Mouse (Mus musculus): ENCODE measurements at regions not wholly inside any gene's neighbourhood (a gene's known extent, or its start where the extent isn't known, plus 50 kb on each side); places are given as distances from the start of the nearest gene placed in this dataset.

DNA sequence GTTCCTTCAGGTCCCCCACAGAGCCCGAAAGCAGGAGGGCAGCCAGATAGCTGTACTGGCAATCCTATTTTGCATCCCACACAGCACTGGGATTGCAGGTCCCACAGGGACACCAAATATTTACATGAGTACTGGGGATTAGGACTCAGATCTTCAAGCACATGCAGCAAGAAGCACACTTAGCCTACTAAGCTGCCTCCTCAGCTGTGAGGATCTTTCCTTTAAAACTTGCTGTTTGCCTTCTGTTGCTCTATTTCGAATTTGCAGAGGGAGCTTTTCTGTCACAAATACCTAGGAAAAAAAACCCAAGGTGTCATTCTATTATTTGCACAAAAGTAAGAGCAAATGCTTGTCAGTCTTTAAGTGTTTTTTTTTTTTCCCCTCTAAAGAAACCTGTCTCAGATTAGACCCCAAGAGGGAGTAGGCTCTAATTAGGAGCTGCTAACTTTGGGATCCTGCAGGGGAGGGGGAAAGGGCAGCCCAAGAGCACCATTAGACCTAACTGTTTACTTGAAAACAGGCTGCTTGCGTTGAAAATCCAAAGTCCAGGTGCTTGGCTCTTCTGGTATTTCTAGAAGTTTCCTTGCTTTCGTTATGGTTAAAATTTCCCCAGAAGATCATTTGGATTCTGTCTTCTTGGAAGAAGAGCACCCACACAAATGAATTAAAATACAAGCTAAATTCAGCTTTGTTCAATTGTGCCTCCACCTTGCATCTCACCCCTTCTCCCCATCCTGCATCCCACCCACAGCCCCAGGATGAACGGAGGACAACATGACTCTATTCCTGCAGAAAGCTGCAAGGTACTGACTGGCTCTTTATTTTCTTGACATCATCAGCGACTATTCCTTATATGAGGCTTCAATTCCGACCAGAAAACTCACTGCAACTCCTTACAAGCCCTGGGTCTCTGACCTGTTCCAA is 215.5 kb downstream of the Kcnj2 start:
- Histone ChIP-seq H3K4me2 (replicated peaks; ENCODE audit: low read depth) (no peak overlapping the region), H3K9me3 (ENCODE audit: control insufficient read depth, low read length) (no peaks in the 10 kb centered on the region), H3K4me1 (replicated peaks; ENCODE audit: control insufficient read depth, insufficient read depth) (no peaks in the 10 kb centered on the region), H3K36me3 (ENCODE audit: control insufficient read depth, insufficient read depth, low read length) (no peaks in the 10 kb centered on the region), H3K27ac (replicated peaks) (no peak overlapping the region), H3K27me3 (ENCODE audit: control insufficient read depth, insufficient read depth, low read length) (no peaks in the 10 kb centered on the region), H3K4me3 (ENCODE audit: low read depth, low read length) (no peak overlapping the region), H3K9ac (ENCODE audit: low read length) (no peak overlapping the region)
- TF ChIP-seq EP300 (optimal IDR thresholded peaks at IDR 0.05) = no peak
- no peak for TF ChIP-seq CTCF (IDR thresholded peaks at IDR 0.05; ENCODE audit: low read depth)
- 50% methylated on average over 7 of the region's 7 CpGs for WGBS
- DNase-seq (ENCODE audit: low spot score) (no peak), ATAC-seq (ENCODE audit: low FRiP score, low TSS enrichment) (no peak)

DNA sequence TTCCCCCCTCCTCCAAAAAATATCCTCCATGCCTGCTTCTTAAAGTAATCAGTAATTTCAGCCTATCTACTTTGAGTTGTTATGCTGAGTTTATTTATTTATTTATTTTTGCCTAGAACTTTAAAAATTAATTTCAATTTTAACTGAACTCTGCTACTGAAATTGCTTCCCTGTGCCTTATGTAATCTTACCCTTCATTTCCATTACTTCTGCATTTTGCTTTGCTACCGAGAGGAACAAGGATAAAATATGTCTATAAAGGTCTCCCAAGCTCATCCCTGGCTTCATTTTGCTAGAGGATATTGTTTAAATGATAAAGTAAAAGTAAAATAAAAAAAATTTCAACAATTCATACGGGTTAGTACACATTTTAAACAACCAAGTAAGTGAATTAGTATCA is 216.3 kb downstream of the Kcnj2 start:
- WGBS = 55% methylated on average over 2 of the region's 2 CpGs

DNA sequence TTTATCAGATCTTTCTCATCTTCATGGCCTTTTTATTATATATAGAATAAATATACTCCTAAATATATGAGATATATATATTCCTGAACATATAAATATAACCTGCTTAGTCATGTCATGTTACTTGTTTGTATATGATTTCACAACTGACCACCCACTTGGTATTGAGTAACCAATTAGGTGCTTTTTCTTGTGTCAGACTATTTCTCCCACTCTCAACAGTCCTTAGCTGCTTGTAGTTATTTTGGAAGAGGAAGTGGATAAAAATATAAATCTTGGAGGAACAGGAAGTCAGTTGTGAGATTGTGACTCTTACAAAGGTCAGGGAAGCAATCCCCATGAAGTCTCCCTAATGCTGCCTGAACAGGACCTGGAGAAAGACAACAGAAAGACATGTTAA is 224.6 kb downstream of the Kcnj2 start:
- H3K4me1 ChIP-seq (replicated peaks; ENCODE audit: control insufficient read depth, insufficient read depth) = no peaks in the 10 kb centered on the region
- H3K9ac ChIP-seq (ENCODE audit: low read length) = no peak overlapping the region
- no peak overlapping the region for H3K4me3 ChIP-seq (ENCODE audit: low read depth, low read length)
- no peak overlapping the region for H3K27ac ChIP-seq (replicated peaks)
- TF ChIP-seq CTCF (IDR thresholded peaks at IDR 0.05; ENCODE audit: low read depth) (no peak), EP300 (optimal IDR thresholded peaks at IDR 0.05) (no peak)
- H3K36me3 ChIP-seq (ENCODE audit: control insufficient read depth, insufficient read depth, low read length) = no peaks in the 10 kb centered on the region
- no peaks in the 10 kb centered on the region for H3K9me3 ChIP-seq (ENCODE audit: control insufficient read depth, low read length)
- DNase-seq (ENCODE audit: low spot score) (no peak), ATAC-seq (ENCODE audit: low FRiP score, low TSS enrichment) (no peak)
- no peaks in the 10 kb centered on the region for H3K27me3 ChIP-seq (ENCODE audit: control insufficient read depth, insufficient read depth, low read length)
- H3K4me2 ChIP-seq (replicated peaks; ENCODE audit: low read depth) = no peak overlapping the region

More for the DNA sequence above, 216.3 kb downstream of the Kcnj2 start:
- ATAC-seq (ENCODE audit: low FRiP score, low TSS enrichment) (no peak), DNase-seq (ENCODE audit: low spot score) (no peak)
- Histone ChIP-seq H3K4me2 (replicated peaks; ENCODE audit: low read depth) (no peak overlapping the region), H3K4me3 (ENCODE audit: low read depth, low read length) (no peak overlapping the region), H3K27me3 (ENCODE audit: control insufficient read depth, insufficient read depth, low read length) (no peaks in the 10 kb centered on the region), H3K27ac (replicated peaks) (no peak overlapping the region), H3K36me3 (ENCODE audit: control insufficient read depth, insufficient read depth, low read length) (no peaks in the 10 kb centered on the region), H3K4me1 (replicated peaks; ENCODE audit: control insufficient read depth, insufficient read depth) (no peaks in the 10 kb centered on the region), H3K9ac (ENCODE audit: low read length) (no peak overlapping the region), H3K9me3 (ENCODE audit: control insufficient read depth, low read length) (no peaks in the 10 kb centered on the region)
- no peak for TF ChIP-seq EP300 (optimal IDR thresholded peaks at IDR 0.05)
- TF ChIP-seq CTCF (IDR thresholded peaks at IDR 0.05; ENCODE audit: low read depth) = no peak

DNA sequence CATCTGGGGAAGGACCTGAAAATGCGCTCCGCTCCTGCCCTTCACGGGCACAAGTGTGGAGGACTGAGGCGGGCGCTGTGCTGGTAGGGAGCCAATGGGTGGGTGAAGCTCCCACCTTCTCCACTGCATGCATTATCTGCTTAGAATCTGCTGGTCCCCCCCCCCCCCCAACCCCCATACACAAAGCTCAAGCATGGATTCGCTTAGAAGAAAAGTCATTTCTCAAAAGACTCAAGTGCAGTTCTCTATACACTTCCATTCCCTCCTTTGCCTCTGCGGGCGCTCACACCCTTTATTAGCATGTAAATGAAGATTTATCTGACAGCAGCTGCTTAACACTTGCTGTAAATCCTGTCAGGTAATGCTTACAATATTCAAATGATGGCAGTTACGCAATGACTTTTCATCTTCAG is 230.4 kb downstream of the Kcnj2 start:
- no peaks in the 10 kb centered on the region for H3K36me3 ChIP-seq (ENCODE audit: control insufficient read depth, insufficient read depth, low read length)
- H3K4me2 ChIP-seq (replicated peaks; ENCODE audit: low read depth) = no peak overlapping the region
- no peak for DNase-seq (ENCODE audit: low spot score)
- ATAC-seq (ENCODE audit: low FRiP score, low TSS enrichment) = no peak
- H3K9me3 ChIP-seq (ENCODE audit: control insufficient read depth, low read length) = no peaks in the 10 kb centered on the region
- H3K27me3 ChIP-seq (ENCODE audit: control insufficient read depth, insufficient read depth, low read length) = no peaks in the 10 kb centered on the region
- 35% methylated on average over 9 of the region's 9 CpGs for WGBS
- no peaks in the 10 kb centered on the region for H3K4me1 ChIP-seq (replicated peaks; ENCODE audit: control insufficient read depth, insufficient read depth)
- no peak overlapping the region for H3K4me3 ChIP-seq (ENCODE audit: low read depth, low read length)
- no peak overlapping the region for H3K27ac ChIP-seq (replicated peaks)
- H3K9ac ChIP-seq (ENCODE audit: low read length) = no peak overlapping the region
- TF ChIP-seq CTCF (IDR thresholded peaks at IDR 0.05; ENCODE audit: low read depth) (no peak), EP300 (optimal IDR thresholded peaks at IDR 0.05) (no peak)

DNA sequence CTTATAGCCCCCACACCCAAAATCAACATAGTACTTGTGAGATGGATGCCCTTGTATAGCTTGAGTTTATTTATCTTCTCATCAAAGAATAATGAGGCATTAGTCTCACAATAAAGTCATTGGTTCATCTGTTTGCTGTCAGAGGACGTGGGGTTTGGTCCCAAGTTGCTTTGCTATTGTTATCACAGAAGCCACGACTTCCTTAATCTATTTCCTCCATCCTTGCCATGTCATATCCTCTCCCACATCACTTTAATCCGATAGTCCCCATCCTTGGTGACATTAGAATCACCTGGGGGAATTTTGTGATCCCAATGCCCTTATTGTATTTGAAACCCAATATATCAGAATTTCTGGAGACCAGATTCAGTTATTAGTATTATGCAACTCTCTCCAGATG is 246.8 kb downstream of the Kcnj2 start:
- no peak overlapping the region for H3K27ac ChIP-seq (replicated peaks)
- no peak overlapping the region for H3K4me2 ChIP-seq (replicated peaks; ENCODE audit: low read depth)
- no peak overlapping the region for H3K9ac ChIP-seq (ENCODE audit: low read length)
- H3K4me3 ChIP-seq (ENCODE audit: low read depth, low read length) = no peak overlapping the region
- no peaks in the 10 kb centered on the region for H3K9me3 ChIP-seq (ENCODE audit: control insufficient read depth, low read length)
- H3K27me3 ChIP-seq (ENCODE audit: control insufficient read depth, insufficient read depth, low read length) = no peaks in the 10 kb centered on the region
- no peak for ATAC-seq (ENCODE audit: low FRiP score, low TSS enrichment)
- H3K36me3 ChIP-seq (ENCODE audit: control insufficient read depth, insufficient read depth, low read length) = no peaks in the 10 kb centered on the region
- no peak for DNase-seq (ENCODE audit: low spot score)
- WGBS = 44% methylated on average over 3 of the region's 3 CpGs
- H3K4me1 ChIP-seq (replicated peaks; ENCODE audit: control insufficient read depth, insufficient read depth) = no peaks in the 10 kb centered on the region
- TF ChIP-seq CTCF (IDR thresholded peaks at IDR 0.05; ENCODE audit: low read depth) = no peak
- no peak for TF ChIP-seq EP300 (optimal IDR thresholded peaks at IDR 0.05)

DNA sequence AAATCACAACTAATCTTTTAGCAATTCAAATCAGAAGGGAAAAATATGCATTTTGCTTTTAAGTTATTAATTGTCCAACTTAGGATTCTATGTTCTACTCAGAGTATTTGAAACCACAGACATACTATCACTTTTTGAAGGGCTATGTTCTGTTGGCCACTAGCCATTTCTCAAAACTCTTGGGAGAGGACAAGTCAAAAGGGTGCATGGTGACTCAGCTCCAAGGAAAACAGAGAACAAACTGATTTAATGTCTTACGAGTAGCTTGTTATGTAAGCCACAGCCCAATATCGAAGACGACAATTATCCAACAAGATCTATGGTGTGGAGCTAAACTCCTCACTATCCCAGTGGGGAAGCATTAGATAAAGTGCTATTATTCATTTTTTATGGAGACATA is 247.6 kb downstream of the Kcnj2 start:
- TF ChIP-seq EP300 (optimal IDR thresholded peaks at IDR 0.05) (no peak), CTCF (IDR thresholded peaks at IDR 0.05; ENCODE audit: low read depth) (no peak)
- WGBS = 58% methylated on average over 3 of the region's 3 CpGs
- no peak for DNase-seq (ENCODE audit: low spot score)

More for the DNA sequence above, 247.6 kb downstream of the Kcnj2 start:
- Histone ChIP-seq H3K4me3 (ENCODE audit: low read depth, low read length) (no peak overlapping the region), H3K4me2 (replicated peaks; ENCODE audit: low read depth) (no peak overlapping the region), H3K9me3 (ENCODE audit: control insufficient read depth, low read length) (no peaks in the 10 kb centered on the region), H3K36me3 (ENCODE audit: control insufficient read depth, insufficient read depth, low read length) (no peaks in the 10 kb centered on the region), H3K4me1 (replicated peaks; ENCODE audit: control insufficient read depth, insufficient read depth) (no peaks in the 10 kb centered on the region), H3K27ac (replicated peaks) (no peak overlapping the region), H3K27me3 (ENCODE audit: control insufficient read depth, insufficient read depth, low read length) (no peaks in the 10 kb centered on the region), H3K9ac (ENCODE audit: low read length) (no peak overlapping the region)
- no peak for ATAC-seq (ENCODE audit: low FRiP score, low TSS enrichment)
